Mouse (Mus musculus): ENCODE results near the gene Gsc. TPM values are rescaled to one million over a fixed set of nuclear protein-coding genes. Genes with fewer than 3 reads are reported as not detected.

The Gsc gene
- polyA plus RNA-seq, 1 experiment, result not detected

- TF ChIP-seq CTCF (IDR thresholded peaks at IDR 0.05; ENCODE audit: extremely low read depth, insufficient read depth, low read length), result no peak
- no peak for TF ChIP-seq POLR2A (IDR thresholded peaks at IDR 0.05; ENCODE audit: extremely low read depth, insufficient read depth, low read length)
- Histone ChIP-seq H3K4me3 (ENCODE audit: insufficient read depth, low read length) (no peak overlapping the region), H3K27ac (ENCODE audit: insufficient read depth, low read length) (no peak overlapping the region), H3K4me1 (ENCODE audit: control insufficient read depth, insufficient read depth, low read length) (no peaks in the 10 kb centered on the region)
Observed at GRCm38 (mm10) chr12:104475946-104476345, 2.8 kb upstream of the Gsc start.

GRCm38 (mm10) chr12:104474881-104475740 lies 2.0 kb upstream of the Gsc start:
- no peak overlapping the region for H3K4me3 ChIP-seq (ENCODE audit: insufficient read depth, low read length)
- TF ChIP-seq POLR2A (IDR thresholded peaks at IDR 0.05; ENCODE audit: extremely low read depth, insufficient read depth, low read length) (no peak), CTCF (IDR thresholded peaks at IDR 0.05; ENCODE audit: extremely low read depth, insufficient read depth, low read length) (no peak)
- H3K27ac ChIP-seq (ENCODE audit: insufficient read depth, low read length), result no peak overlapping the region
- no peaks in the 10 kb centered on the region for H3K4me1 ChIP-seq (ENCODE audit: control insufficient read depth, insufficient read depth, low read length)

GRCm38 (mm10) chr12:104474191-104474871 lies 1.2 kb upstream of the Gsc start:
- Histone ChIP-seq H3K27ac (ENCODE audit: insufficient read depth, low read length) (no peak overlapping the region), H3K4me3 (ENCODE audit: insufficient read depth, low read length) (no peak overlapping the region), H3K4me1 (ENCODE audit: control insufficient read depth, insufficient read depth, low read length) (no peaks in the 10 kb centered on the region)
- no peak for TF ChIP-seq CTCF (IDR thresholded peaks at IDR 0.05; ENCODE audit: extremely low read depth, insufficient read depth, low read length)
- TF ChIP-seq POLR2A (IDR thresholded peaks at IDR 0.05; ENCODE audit: extremely low read depth, insufficient read depth, low read length), result no peak

- TF ChIP-seq POLR2A (IDR thresholded peaks at IDR 0.05; ENCODE audit: extremely low read depth, insufficient read depth, low read length), result no peak
- no peak for TF ChIP-seq CTCF (IDR thresholded peaks at IDR 0.05; ENCODE audit: extremely low read depth, insufficient read depth, low read length)
- Histone ChIP-seq H3K4me1 (ENCODE audit: control insufficient read depth, insufficient read depth, low read length) (no peaks in the 10 kb centered on the region), H3K27ac (ENCODE audit: insufficient read depth, low read length) (no peak overlapping the region), H3K4me3 (ENCODE audit: insufficient read depth, low read length) (no peak overlapping the region)
Observed at GRCm38 (mm10) chr12:104473492-104473891, 362 bp upstream of the Gsc start.

GRCm38 (mm10) chr12:104472218-104472525 lies 958 bp downstream of the Gsc start:
- no peaks in the 10 kb centered on the region for H3K4me1 ChIP-seq (ENCODE audit: control insufficient read depth, insufficient read depth, low read length)
- H3K4me3 ChIP-seq (ENCODE audit: insufficient read depth, low read length), result no peak overlapping the region
- no peak for TF ChIP-seq POLR2A (IDR thresholded peaks at IDR 0.05; ENCODE audit: extremely low read depth, insufficient read depth, low read length)
- H3K27ac ChIP-seq (ENCODE audit: insufficient read depth, low read length), result no peak overlapping the region

- Histone ChIP-seq H3K27ac (ENCODE audit: insufficient read depth, low read length) (no peak overlapping the region), H3K4me3 (ENCODE audit: insufficient read depth, low read length) (no peak overlapping the region), H3K4me1 (ENCODE audit: control insufficient read depth, insufficient read depth, low read length) (no peaks in the 10 kb centered on the region)
- TF ChIP-seq POLR2A (IDR thresholded peaks at IDR 0.05; ENCODE audit: extremely low read depth, insufficient read depth, low read length) (no peak), CTCF (IDR thresholded peaks at IDR 0.05; ENCODE audit: extremely low read depth, insufficient read depth, low read length) (no peak)
Observed at GRCm38 (mm10) chr12:104471351-104472217, 1.5 kb downstream of the Gsc start.

GRCm38 (mm10) chr12:104470646-104471045 lies 2.5 kb downstream of the Gsc start:
- Histone ChIP-seq H3K27ac (ENCODE audit: insufficient read depth, low read length) (no peak overlapping the region), H3K4me1 (ENCODE audit: control insufficient read depth, insufficient read depth, low read length) (no peaks in the 10 kb centered on the region), H3K4me3 (ENCODE audit: insufficient read depth, low read length) (no peak overlapping the region)
- TF ChIP-seq POLR2A (IDR thresholded peaks at IDR 0.05; ENCODE audit: extremely low read depth, insufficient read depth, low read length) (no peak), CTCF (IDR thresholded peaks at IDR 0.05; ENCODE audit: extremely low read depth, insufficient read depth, low read length) (no peak)

GRCm38 (mm10) chr12:104468783-104469182 lies 4.3 kb downstream of the Gsc start:
- TF ChIP-seq CTCF (IDR thresholded peaks at IDR 0.05; ENCODE audit: extremely low read depth, insufficient read depth, low read length), result no peak
- no peak for TF ChIP-seq POLR2A (IDR thresholded peaks at IDR 0.05; ENCODE audit: extremely low read depth, insufficient read depth, low read length)
- no peaks in the 10 kb centered on the region for H3K4me1 ChIP-seq (ENCODE audit: control insufficient read depth, insufficient read depth, low read length)
- no peak overlapping the region for H3K27ac ChIP-seq (ENCODE audit: insufficient read depth, low read length)
- H3K4me3 ChIP-seq (ENCODE audit: insufficient read depth, low read length), result no peak overlapping the region

GRCm38 (mm10) chr12:104467372-104467771 lies 5.8 kb downstream of the Gsc start:
- Histone ChIP-seq H3K4me1 (ENCODE audit: control insufficient read depth, insufficient read depth, low read length) (no peaks in the 10 kb centered on the region), H3K27ac (ENCODE audit: insufficient read depth, low read length) (no peak overlapping the region), H3K4me3 (ENCODE audit: insufficient read depth, low read length) (no peak overlapping the region)
- TF ChIP-seq CTCF (IDR thresholded peaks at IDR 0.05; ENCODE audit: extremely low read depth, insufficient read depth, low read length) (no peak), POLR2A (IDR thresholded peaks at IDR 0.05; ENCODE audit: extremely low read depth, insufficient read depth, low read length) (no peak)

All from cortical plate, adult 2 months (tissue).